ENCODE assay signal across 18 mouse cellular contexts in the genomic region with DNA sequence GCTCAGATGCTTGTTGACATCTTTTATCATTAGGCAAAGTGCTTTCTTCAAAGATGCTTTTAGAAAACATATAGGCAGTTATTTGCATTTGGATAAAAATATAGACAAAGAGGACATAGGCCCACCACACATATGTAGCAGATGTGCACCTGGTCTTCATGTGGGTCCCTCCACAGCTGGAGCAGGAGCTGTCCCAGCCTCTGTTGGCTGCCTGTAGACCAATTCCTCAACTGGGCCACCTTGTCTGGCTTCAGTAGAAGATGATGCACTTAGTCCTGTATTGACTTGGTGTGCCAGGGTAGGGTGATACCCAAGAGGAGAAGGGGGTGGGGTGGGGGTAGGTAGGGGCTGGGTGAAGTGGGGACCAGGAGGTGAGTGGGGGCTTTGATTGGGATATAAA. TPM values are rescaled to one million over a fixed set of nuclear protein-coding genes. Genes with fewer than 3 reads are reported as not detected.
DNase-seq lines count a peak whose midpoint lies in the region; ATAC-seq lines count a peak whose summit lies in the region.
"Had no signal": no experiment of that assay in that cellular context is flagged by ENCODE, and none has a peak within 500 bp of the region (broad histone marks: within the 10 kb centered on the region; RNA-seq: fewer than 3 reads in every experiment).

No protein-coding gene starts in this region.

- no peaks in the 10 kb centered on the region for H3K9me3 ChIP-seq in lung, embryonic 16.5 days (ENCODE audit: control insufficient read depth, low read length)
- H3K9me3 ChIP-seq: embryonic facial prominence, embryonic 10.5 days; embryonic facial prominence, embryonic 12.5 days; forebrain, embryonic 13.5 days; forebrain, embryonic 15.5 days had no signal

- peak overlapping the region; percentile 52; the same call in 1 of the 2 replicates for H3K27ac ChIP-seq in lung, embryonic 16.5 days (ENCODE audit: low read length)
- H3K27ac ChIP-seq: embryonic facial prominence, embryonic 10.5 days; embryonic facial prominence, embryonic 12.5 days; forebrain, embryonic 13.5 days; forebrain, embryonic 15.5 days had no signal

- intact Hi-C loops in heart, postnatal 25 days (cut with DNase I) = no loop called here

- no peak overlapping the region for H3K4me3 ChIP-seq in lung, embryonic 16.5 days (ENCODE audit: low read length)
- H3K4me3 ChIP-seq: embryonic facial prominence, embryonic 10.5 days; embryonic facial prominence, embryonic 12.5 days; forebrain, embryonic 13.5 days; forebrain, embryonic 15.5 days had no signal

- H3K4me2 ChIP-seq in lung, embryonic 16.5 days (ENCODE audit: low read depth, low read length) = no peak overlapping the region
- H3K4me2 ChIP-seq: embryonic facial prominence, embryonic 12.5 days; forebrain, embryonic 13.5 days; forebrain, embryonic 15.5 days had no signal

- DNase-seq in heart, adult 11 months = peak; percentile 56
- DNase-seq in heart, postnatal 25 days (ENCODE audit: low spot score) = no peak
- DNase-seq in lung, postnatal 10 days = no peak
- peak; percentile 51 for DNase-seq in A20 (ENCODE audit: low read depth, low spot score)
- DNase-seq: adrenal gland, adult 2 months; adrenal gland, postnatal 10 days; adrenal gland, postnatal 25 days; cerebellum, adult 11 months; cerebellum, adult 2 months; cerebellum, adult 9-10 months; cerebellum, postnatal 10 days; cerebellum, postnatal 25 days had no signal

- H3K9ac ChIP-seq in lung, embryonic 16.5 days (ENCODE audit: low read length) = no peak overlapping the region
- H3K9ac ChIP-seq: embryonic facial prominence, embryonic 12.5 days; forebrain, embryonic 13.5 days; forebrain, embryonic 15.5 days; forebrain, postnatal 0 days had no signal

- H3K36me3 ChIP-seq in lung, embryonic 16.5 days (ENCODE audit: control insufficient read depth, insufficient read depth, low read length) = no peaks in the 10 kb centered on the region; the same call in 1 of the 2 replicates
- H3K36me3 ChIP-seq: embryonic facial prominence, embryonic 12.5 days; forebrain, embryonic 15.5 days had no signal

- no peak for ATAC-seq in lung, embryonic 16.5 days (ENCODE audit: low read depth)
- ATAC-seq: forebrain, embryonic 13.5 days; forebrain, embryonic 15.5 days had no signal

- no peaks in the 10 kb centered on the region for H3K27me3 ChIP-seq in lung, embryonic 16.5 days (ENCODE audit: control insufficient read depth, insufficient read depth, low read depth, low read length)
- H3K27me3 ChIP-seq: embryonic facial prominence, embryonic 12.5 days; forebrain, embryonic 13.5 days; forebrain, embryonic 15.5 days had no signal

- peaks cover 19% of the 10 kb centered on the region for H3K4me1 ChIP-seq in lung, embryonic 16.5 days (replicated peaks; ENCODE audit: control insufficient read depth, insufficient read depth, low read length)
- H3K4me1 ChIP-seq: embryonic facial prominence, embryonic 10.5 days; embryonic facial prominence, embryonic 12.5 days; forebrain, embryonic 13.5 days; forebrain, embryonic 15.5 days had no signal

RNA-seq across cellular contexts. Expression of a gene that starts 33.8 kb away (rescaled TPM):
- total RNA-seq in heart, postnatal 25 days (2021) = 1 to 10 TPM; 8.2 to 9.7 TPM
- polyA plus RNA-seq in lung, embryonic 16.5 days (2015; fragmentation: Nextera tagmentation; extraction: Ambion mirVana) = 10.3 and 14.6 TPM in 2 replicates

RNA-seq across cellular contexts. Expression of a gene that starts 53.4 kb away (rescaled TPM):
- total RNA-seq in heart, postnatal 25 days (2021) = 10 to 100 TPM; 14.6 to 15.3 TPM
- 29.9 and 31.1 TPM in 2 replicates for polyA plus RNA-seq in lung, embryonic 16.5 days (2015; fragmentation: Nextera tagmentation; extraction: Ambion mirVana)

RNA-seq across cellular contexts. Expression of a gene that starts 53.6 kb away (rescaled TPM):
- total RNA-seq in heart, postnatal 25 days (2021) = 1 to 10 TPM; 8.6 to 9.3 TPM
- 21.6 and 23.1 TPM in 2 replicates for polyA plus RNA-seq in lung, embryonic 16.5 days (2015; fragmentation: Nextera tagmentation; extraction: Ambion mirVana)

Comparison
In these comparisons a context has a peak if more than half of its experiments do, and no peak if none do; other contexts are left out.
1. DNase-seq: peak in heart, adult 11 months (single experiment) and A20 (single experiment); none in heart, postnatal 25 days (single experiment) and lung, postnatal 10 days (single experiment).